Mouse (Mus musculus): ENCODE results near the gene Fam207a. TPM values are rescaled to one million over a fixed set of nuclear protein-coding genes. Genes with fewer than 3 reads are reported as not detected.

Gene Fam207a
- polyA plus RNA-seq, 1 experiment from 2014 or later = 32.0 TPM

DNA sequence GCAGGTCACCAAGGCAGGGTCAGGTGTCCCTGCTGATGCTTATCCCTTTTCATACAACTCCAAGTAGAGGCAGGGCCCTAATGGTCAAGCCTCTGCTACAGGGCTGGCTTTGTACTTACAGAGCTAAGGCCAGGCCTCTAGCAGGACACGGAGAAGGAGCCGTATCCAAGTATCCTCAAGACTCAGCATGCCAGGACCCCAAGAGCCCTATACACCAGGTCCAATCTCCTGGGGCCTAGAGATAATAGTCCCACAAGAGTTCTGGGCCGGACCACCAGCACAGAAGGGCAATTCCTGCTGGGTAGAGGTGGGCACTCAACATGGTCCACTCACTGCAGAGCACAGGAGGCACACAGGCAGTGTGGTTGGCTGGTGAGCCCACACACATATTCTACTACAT is 6.8 kb downstream of the Fam207a start:
- Histone ChIP-seq H3K4me3 (ENCODE audit: low read length) (no peak overlapping the region), H3K9me3 (ENCODE audit: control insufficient read depth, low read length) (no peaks in the 10 kb centered on the region), H3K27me3 (ENCODE audit: control insufficient read depth, insufficient read depth, low read depth, low read length) (no peaks in the 10 kb centered on the region), H3K4me2 (ENCODE audit: low read depth, low read length) (no peak overlapping the region), H3K36me3 (ENCODE audit: control insufficient read depth, insufficient read depth, low read length) (peaks cover 18% of the 10 kb centered on the region), H3K27ac (ENCODE audit: low read length) (peak overlapping the region; percentile 68), H3K9ac (ENCODE audit: low read length) (no peak overlapping the region), H3K4me1 (replicated peaks; ENCODE audit: control insufficient read depth, insufficient read depth, low read length) (peaks cover 21% of the 10 kb centered on the region)
- no peak for ATAC-seq (ENCODE audit: low read depth)
- WGBS = 92% methylated on average over 3 of the region's 3 CpGs

DNA sequence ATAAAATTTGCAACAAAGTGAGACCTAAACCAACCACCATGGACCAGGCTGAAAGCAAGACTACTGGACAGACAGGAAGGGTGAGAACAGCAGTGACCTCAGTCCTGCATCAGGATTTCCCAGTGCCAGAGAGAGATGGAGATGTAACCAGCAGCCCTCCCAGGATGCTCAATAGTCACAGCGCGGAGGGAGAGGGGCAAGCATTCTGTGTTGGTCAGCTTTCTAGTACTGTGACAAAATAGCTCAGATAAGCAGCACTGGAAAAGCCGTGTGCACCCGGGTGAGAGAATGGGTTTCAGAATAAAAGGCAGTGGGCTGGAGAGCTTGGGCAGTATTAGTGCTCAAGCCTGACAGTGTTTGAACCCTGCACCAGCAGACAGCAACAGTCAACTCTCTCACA is 7.8 kb downstream of the Fam207a start:
- ATAC-seq (ENCODE audit: low read depth) = no peak
- Histone ChIP-seq H3K36me3 (ENCODE audit: control insufficient read depth, insufficient read depth, low read length) (peaks cover 15% of the 10 kb centered on the region), H3K27ac (ENCODE audit: low read length) (no peak overlapping the region)

DNA sequence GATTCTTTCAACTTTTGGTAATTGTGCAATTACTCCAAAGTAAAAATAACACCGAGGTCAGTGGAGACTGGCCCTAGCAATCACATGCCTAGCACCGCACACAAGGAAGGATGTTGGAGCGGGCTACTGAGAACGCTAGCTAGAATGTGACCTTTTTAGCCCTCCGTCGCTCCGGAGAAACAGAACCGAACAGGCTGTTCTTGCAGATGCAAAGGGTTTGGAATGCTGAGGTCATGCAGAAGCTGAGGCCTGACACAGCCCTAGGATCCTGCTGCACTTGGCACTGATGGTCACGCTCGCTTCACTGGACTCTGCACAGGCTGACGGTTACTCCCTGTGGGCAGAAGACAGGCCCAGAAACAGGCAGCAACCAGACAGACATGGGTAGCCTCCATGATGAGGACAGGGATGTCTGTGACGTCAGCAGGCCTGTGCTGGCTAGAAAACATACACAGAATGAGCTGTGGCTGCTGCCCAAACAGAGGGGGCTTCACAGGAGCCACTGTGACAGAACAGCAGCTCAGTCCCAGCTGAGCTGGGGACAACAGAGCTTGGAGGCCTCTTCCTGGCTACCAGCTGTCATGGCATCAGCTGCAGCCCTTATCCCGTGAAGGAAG is 8.5 kb downstream of the Fam207a start:
- no peak for ATAC-seq (ENCODE audit: low read depth)
- Histone ChIP-seq H3K4me1 (replicated peaks; ENCODE audit: control insufficient read depth, insufficient read depth, low read length) (peaks cover 27% of the 10 kb centered on the region), H3K9ac (ENCODE audit: low read length) (no peak overlapping the region), H3K36me3 (ENCODE audit: control insufficient read depth, insufficient read depth, low read length) (peaks cover 11% of the 10 kb centered on the region; the same call in 1 of the 2 replicates), H3K4me2 (ENCODE audit: low read depth, low read length) (no peak overlapping the region), H3K27ac (ENCODE audit: low read length) (peak overlapping the region; percentile 33; the same call in 1 of the 2 replicates), H3K4me3 (ENCODE audit: low read length) (no peak overlapping the region), H3K27me3 (ENCODE audit: control insufficient read depth, insufficient read depth, low read depth, low read length) (no peaks in the 10 kb centered on the region), H3K9me3 (ENCODE audit: control insufficient read depth, low read length) (no peaks in the 10 kb centered on the region)
- 75% methylated on average over 13 of the region's 13 CpGs for WGBS

More for the DNA sequence above, 7.8 kb downstream of the Fam207a start:
- 88% methylated on average over 4 of the region's 4 CpGs for WGBS
- H3K9me3 ChIP-seq (ENCODE audit: control insufficient read depth, low read length) = no peaks in the 10 kb centered on the region
- no peaks in the 10 kb centered on the region for H3K27me3 ChIP-seq (ENCODE audit: control insufficient read depth, insufficient read depth, low read depth, low read length)
- H3K4me3 ChIP-seq (ENCODE audit: low read length) = no peak overlapping the region
- peaks cover 27% of the 10 kb centered on the region for H3K4me1 ChIP-seq (replicated peaks; ENCODE audit: control insufficient read depth, insufficient read depth, low read length)
- H3K9ac ChIP-seq (ENCODE audit: low read length) = no peak overlapping the region
- H3K4me2 ChIP-seq (ENCODE audit: low read depth, low read length) = no peak overlapping the region

DNA sequence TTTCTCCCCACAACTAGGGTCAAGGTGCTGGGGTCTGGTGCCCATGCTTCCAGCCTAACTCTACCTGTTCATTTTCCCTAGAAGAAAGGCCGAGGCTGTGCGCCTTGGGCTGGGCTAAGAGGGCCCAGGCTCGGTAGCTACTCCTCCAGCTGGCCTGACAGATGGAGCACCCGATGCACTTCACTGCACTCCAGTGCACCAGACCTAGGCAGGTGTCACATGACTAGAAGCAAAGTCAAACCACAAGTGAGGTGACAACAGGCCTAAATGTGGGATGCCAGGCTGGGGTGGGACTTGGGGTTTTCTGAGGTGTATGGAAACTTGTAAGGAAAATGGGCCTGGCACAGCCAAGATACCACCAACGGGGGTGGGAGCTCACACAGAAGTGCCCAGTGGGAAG is 9.1 kb downstream of the Fam207a start:
- Histone ChIP-seq H3K36me3 (ENCODE audit: control insufficient read depth, insufficient read depth, low read length) (peaks cover 16% of the 10 kb centered on the region; the same call in 1 of the 2 replicates), H3K27me3 (ENCODE audit: control insufficient read depth, insufficient read depth, low read depth, low read length) (no peaks in the 10 kb centered on the region), H3K4me3 (ENCODE audit: low read length) (no peak overlapping the region), H3K27ac (ENCODE audit: low read length) (no peak overlapping the region), H3K9ac (ENCODE audit: low read length) (no peak overlapping the region), H3K4me1 (replicated peaks; ENCODE audit: control insufficient read depth, insufficient read depth, low read length) (peaks cover 27% of the 10 kb centered on the region), H3K4me2 (ENCODE audit: low read depth, low read length) (no peak overlapping the region), H3K9me3 (ENCODE audit: control insufficient read depth, low read length) (no peaks in the 10 kb centered on the region)
- no peak for ATAC-seq (ENCODE audit: low read depth)
- WGBS = 89% methylated on average over 5 of the region's 5 CpGs

DNA sequence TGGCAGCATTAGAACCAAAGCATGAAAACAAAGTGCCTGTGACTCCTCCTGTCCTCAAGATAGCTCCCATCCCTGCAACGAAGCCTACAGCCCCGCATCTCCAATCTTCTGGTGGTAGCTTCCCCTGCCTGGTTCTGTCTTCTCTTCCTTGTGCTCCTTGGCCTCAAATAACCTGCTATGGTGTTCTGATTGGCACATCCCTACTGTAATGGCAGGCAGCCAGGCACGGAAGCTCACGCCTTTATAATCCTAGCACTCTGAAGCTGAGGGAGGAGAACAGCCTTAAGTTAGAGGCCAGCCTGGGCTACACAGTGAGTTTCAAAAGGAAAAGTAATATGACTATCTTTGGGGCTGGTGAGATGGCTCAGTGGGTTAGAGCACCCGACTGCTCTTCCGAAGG is 11.4 kb downstream of the Fam207a start:
- Histone ChIP-seq H3K4me1 (replicated peaks; ENCODE audit: control insufficient read depth, insufficient read depth, low read length) (peaks cover 36% of the 10 kb centered on the region), H3K4me2 (ENCODE audit: low read depth, low read length) (no peak overlapping the region), H3K4me3 (ENCODE audit: low read length) (no peak overlapping the region), H3K36me3 (ENCODE audit: control insufficient read depth, insufficient read depth, low read length) (peaks cover 13% of the 10 kb centered on the region; the same call in 1 of the 2 replicates), H3K9me3 (ENCODE audit: control insufficient read depth, low read length) (no peaks in the 10 kb centered on the region), H3K27ac (ENCODE audit: low read length) (peak overlapping the region; percentile 88), H3K9ac (ENCODE audit: low read length) (no peak overlapping the region), H3K27me3 (ENCODE audit: control insufficient read depth, insufficient read depth, low read depth, low read length) (no peaks in the 10 kb centered on the region)
- no peak for ATAC-seq (ENCODE audit: low read depth)
- 73% methylated on average over 6 of the region's 6 CpGs for WGBS

DNA sequence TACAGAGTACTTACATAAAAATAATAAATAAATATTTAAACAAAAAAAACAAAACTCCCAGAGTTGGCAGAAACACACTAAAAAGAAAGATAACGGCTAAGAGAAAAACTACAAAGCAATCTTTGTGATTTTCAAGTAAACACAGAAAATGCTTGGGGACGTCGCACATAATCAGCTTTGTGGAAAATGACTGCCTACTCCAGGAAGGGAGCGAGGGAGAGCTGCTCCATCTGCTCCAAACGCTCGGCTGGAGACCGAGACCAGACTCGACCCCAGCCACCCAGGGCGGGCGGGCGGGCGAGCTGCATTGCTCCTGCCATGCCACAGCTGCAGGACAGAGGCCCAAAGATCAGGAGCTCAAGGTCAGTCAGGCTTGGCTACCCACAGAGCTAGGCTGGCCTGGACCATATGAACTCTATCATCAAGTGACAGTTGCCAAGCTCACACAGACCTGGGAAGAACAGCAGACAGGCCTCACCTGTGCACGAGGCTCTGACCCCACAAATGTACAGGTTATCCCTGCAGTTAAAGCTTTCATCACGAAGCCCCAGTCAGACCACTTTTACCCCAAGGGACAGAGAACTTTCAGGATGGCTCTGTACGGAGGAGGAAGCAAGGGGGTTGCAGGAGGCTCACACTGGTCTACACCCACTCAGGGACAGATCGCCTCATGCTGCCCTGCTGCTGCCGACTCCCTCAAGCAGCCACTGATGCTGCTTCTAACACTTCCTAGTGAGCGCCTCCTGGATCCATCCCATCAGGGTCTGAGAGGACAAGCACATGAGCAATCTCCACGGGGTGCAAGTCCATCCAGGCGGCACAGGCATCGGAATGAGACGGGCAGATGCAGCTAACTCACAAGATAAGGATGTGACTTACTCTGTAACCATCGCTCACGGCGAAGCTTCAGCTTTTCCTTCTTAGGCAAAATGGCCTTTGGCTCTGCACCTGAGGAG is 12.3 kb downstream of the Fam207a start:
- H3K4me2 ChIP-seq (ENCODE audit: low read depth, low read length) = no peak overlapping the region
- peaks cover 32% of the 10 kb centered on the region for H3K4me1 ChIP-seq (replicated peaks; ENCODE audit: control insufficient read depth, insufficient read depth, low read length)
- no peaks in the 10 kb centered on the region for H3K9me3 ChIP-seq (ENCODE audit: control insufficient read depth, low read length)
- H3K4me3 ChIP-seq (ENCODE audit: low read length) = no peak overlapping the region
- peak overlapping the region; percentile 88 for H3K27ac ChIP-seq (ENCODE audit: low read length)
- no peaks in the 10 kb centered on the region for H3K27me3 ChIP-seq (ENCODE audit: control insufficient read depth, insufficient read depth, low read depth, low read length)
- H3K36me3 ChIP-seq (ENCODE audit: control insufficient read depth, insufficient read depth, low read length) = peaks cover 13% of the 10 kb centered on the region; the same call in 1 of the 2 replicates
- H3K9ac ChIP-seq (ENCODE audit: low read length) = no peak overlapping the region
- peak; percentile 78 for ATAC-seq (ENCODE audit: low read depth)
- WGBS = 53% methylated on average over 25 of the region's 25 CpGs

DNA sequence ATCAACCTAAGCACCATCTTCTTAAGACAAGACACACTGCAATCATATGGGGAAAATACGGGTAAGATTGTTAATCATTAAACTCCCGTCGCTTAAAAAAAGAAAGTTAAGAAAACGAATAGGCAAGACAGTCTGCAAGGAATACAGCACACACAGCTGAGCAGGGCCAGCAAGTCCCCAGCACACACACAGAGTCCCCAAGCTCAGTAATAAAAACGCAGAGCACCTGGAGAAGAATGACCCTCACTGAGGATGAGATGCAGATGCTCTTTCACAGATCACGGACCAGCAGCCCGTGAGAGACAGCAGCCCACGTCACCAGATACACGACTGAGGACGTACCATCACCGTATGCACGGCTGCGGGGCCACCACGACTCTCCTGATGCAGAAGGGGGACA is 14.9 kb downstream of the Fam207a start:
- peak overlapping the region; percentile 69 for H3K27ac ChIP-seq (ENCODE audit: low read length)
- no peaks in the 10 kb centered on the region for H3K9me3 ChIP-seq (ENCODE audit: control insufficient read depth, low read length)
- no peaks in the 10 kb centered on the region for H3K27me3 ChIP-seq (ENCODE audit: control insufficient read depth, insufficient read depth, low read depth, low read length)
- peaks cover 7% of the 10 kb centered on the region; the same call in 1 of the 2 replicates for H3K36me3 ChIP-seq (ENCODE audit: control insufficient read depth, insufficient read depth, low read length)
- no peak overlapping the region for H3K4me3 ChIP-seq (ENCODE audit: low read length)
- H3K9ac ChIP-seq (ENCODE audit: low read length) = no peak overlapping the region
- H3K4me1 ChIP-seq (replicated peaks; ENCODE audit: control insufficient read depth, insufficient read depth, low read length) = peaks cover 35% of the 10 kb centered on the region
- no peak overlapping the region for H3K4me2 ChIP-seq (ENCODE audit: low read depth, low read length)
- ATAC-seq (ENCODE audit: low read depth) = no peak
- WGBS = 33% methylated on average over 14 of the region's 14 CpGs

DNA sequence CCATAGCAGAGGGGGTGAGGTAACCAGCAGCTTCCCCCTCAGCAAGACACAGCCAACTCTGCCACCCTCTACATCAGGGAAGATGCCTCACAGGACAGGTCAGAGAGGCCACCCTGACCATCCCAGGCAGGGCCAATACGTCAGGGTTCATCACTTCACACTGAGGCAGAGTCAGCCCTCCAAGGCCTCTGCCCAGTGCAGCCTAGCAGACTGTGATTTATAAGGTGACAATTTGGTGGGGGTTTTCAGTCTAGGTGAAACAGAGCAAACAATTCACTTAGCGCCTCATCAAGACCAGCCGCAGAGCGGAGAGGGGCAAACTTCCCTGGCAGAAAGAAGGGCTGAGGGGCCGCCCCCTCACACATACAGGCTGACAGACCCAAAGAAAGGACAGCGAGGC is 17.3 kb downstream of the Fam207a start:
- H3K9me3 ChIP-seq (ENCODE audit: control insufficient read depth, low read length) = no peaks in the 10 kb centered on the region
- WGBS = 40% methylated on average over 6 of the region's 6 CpGs
- no peak overlapping the region for H3K4me2 ChIP-seq (ENCODE audit: low read depth, low read length)
- no peak overlapping the region for H3K9ac ChIP-seq (ENCODE audit: low read length)
- peak; percentile 84 for ATAC-seq (ENCODE audit: low read depth)
- peak overlapping the region; percentile 68 for H3K27ac ChIP-seq (ENCODE audit: low read length)
- H3K27me3 ChIP-seq (ENCODE audit: control insufficient read depth, insufficient read depth, low read depth, low read length) = no peaks in the 10 kb centered on the region
- H3K36me3 ChIP-seq (ENCODE audit: control insufficient read depth, insufficient read depth, low read length) = peaks cover 8% of the 10 kb centered on the region; the same call in 1 of the 2 replicates
- peaks cover 25% of the 10 kb centered on the region for H3K4me1 ChIP-seq (replicated peaks; ENCODE audit: control insufficient read depth, insufficient read depth, low read length)
- no peak overlapping the region for H3K4me3 ChIP-seq (ENCODE audit: low read length)

DNA sequence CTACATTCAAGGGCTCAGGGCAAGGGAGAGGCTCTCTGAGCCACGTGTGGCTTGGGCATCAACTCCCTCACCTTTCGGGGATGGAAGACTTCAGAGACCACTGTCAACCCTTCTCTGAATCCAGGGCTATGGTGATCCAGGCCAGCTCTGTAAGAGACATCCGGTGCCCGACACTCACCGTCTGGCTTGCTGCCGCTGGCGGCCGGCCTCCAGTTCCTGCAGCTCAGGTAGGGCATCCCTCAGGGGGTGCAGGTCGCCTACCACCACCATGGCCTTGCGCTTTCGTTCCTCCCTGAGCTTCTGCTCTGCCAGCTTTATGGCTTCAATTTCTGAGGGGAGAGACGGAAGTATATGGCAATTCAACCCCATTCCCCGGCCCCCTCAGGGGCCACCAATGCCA is 18.4 kb downstream of the Fam207a start:
- H3K36me3 ChIP-seq (ENCODE audit: control insufficient read depth, insufficient read depth, low read length) = peaks cover 13% of the 10 kb centered on the region; the same call in 1 of the 2 replicates
- H3K9me3 ChIP-seq (ENCODE audit: control insufficient read depth, low read length) = no peaks in the 10 kb centered on the region
- 87% methylated on average over 13 of the region's 13 CpGs for WGBS
- H3K9ac ChIP-seq (ENCODE audit: low read length) = no peak overlapping the region
- no peaks in the 10 kb centered on the region for H3K27me3 ChIP-seq (ENCODE audit: control insufficient read depth, insufficient read depth, low read depth, low read length)
- peaks cover 24% of the 10 kb centered on the region for H3K4me1 ChIP-seq (replicated peaks; ENCODE audit: control insufficient read depth, insufficient read depth, low read length)
- H3K4me3 ChIP-seq (ENCODE audit: low read length) = no peak overlapping the region
- no peak overlapping the region for H3K27ac ChIP-seq (ENCODE audit: low read length)
- no peak overlapping the region for H3K4me2 ChIP-seq (ENCODE audit: low read depth, low read length)
- ATAC-seq (ENCODE audit: low read depth) = no peak

All from lung, embryonic 16.5 days (tissue).